Mouse (Mus musculus): Measurements from ENCODE around the gene Ace3. TPM values are rescaled to one million over a fixed set of nuclear protein-coding genes. Genes with fewer than 3 reads are reported as not detected.

The Ace3 gene
- polyA plus RNA-seq, 1 experiment = not detected

DNA sequence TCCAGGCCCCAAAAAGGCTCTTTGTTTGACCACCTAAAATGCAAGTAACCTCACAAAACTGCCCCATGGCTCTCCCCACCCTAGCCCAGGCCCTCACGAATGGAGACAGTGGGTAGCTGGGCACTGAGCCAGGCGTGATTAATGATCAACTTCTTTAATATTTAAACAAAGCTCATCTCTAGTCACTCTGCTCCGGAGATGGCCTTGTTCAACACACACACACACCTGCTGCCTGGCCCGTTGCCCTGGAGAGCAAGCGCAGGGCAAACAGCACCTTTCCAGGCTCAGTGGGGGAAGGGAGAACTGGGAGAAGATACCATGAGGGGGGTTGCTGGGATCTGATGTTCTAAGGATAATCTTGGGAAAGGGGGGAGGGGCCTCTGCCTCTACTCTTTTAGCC, 11.5 kb downstream of the Ace3 start:
- H3K36me3 ChIP-seq (ENCODE audit: control insufficient read depth, insufficient read depth, low read length, poor library complexity, severe bottlenecking) = no peaks in the 10 kb centered on the region
- no peaks in the 10 kb centered on the region for H3K4me1 ChIP-seq (ENCODE audit: control insufficient read depth, insufficient read depth, low read length)
- no peak overlapping the region for H3K27ac ChIP-seq (ENCODE audit: insufficient read depth, low read length)
- no peaks in the 10 kb centered on the region for H3K9me3 ChIP-seq (replicated peaks; ENCODE audit: control insufficient read depth, insufficient read depth, low read length, poor library complexity, severe bottlenecking)
- TF ChIP-seq POLR2A (IDR thresholded peaks at IDR 0.05; ENCODE audit: insufficient read depth, low read length) = no peak
- no peaks in the 10 kb centered on the region for H3K27me3 ChIP-seq (ENCODE audit: control insufficient read depth, insufficient read depth, low read length, poor library complexity, severe bottlenecking)
- no peak overlapping the region for H3K9ac ChIP-seq (ENCODE audit: low read depth, poor library complexity, severe bottlenecking)
- no peak overlapping the region for H3K4me3 ChIP-seq (ENCODE audit: low read depth, low read length)

DNA sequence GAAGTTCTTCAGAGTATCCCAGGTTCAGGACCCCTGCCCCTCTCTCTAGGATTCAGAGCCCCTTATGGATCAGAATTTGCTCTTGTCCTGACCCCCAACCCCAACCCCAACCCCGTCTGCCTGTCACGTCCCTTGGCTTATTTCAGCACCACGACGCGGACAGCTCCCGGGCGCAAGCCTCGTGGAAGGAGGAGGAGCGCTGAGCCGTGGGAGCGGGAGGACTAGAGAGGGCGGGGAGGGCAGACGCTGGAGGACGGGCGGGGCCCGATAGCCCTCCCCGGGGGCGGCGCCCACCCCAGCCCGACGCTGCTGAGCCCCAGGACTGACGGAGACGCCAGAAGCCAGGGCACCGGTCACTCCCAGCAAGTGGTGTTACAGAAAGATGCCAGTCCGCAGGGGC, 13.3 kb downstream of the Ace3 start, which contains the start of gene Kcnh6:
Kcnh6 (plus strand) TSS at position 304 of the 400 bp plus-strand sequence.
- H3K4me3 ChIP-seq (ENCODE audit: low read depth, low read length) = peak within 1 kb of the TSS; percentile 57
- H3K9ac ChIP-seq (ENCODE audit: low read depth, poor library complexity, severe bottlenecking) = no peak within 1 kb of the TSS
- H3K36me3 ChIP-seq (ENCODE audit: control insufficient read depth, insufficient read depth, low read length, poor library complexity, severe bottlenecking) = no peaks in the 10 kb centered on the region
- H3K9me3 ChIP-seq (replicated peaks; ENCODE audit: control insufficient read depth, insufficient read depth, low read length, poor library complexity, severe bottlenecking) = no peaks in the 10 kb centered on the region
- no peaks in the 10 kb centered on the region for H3K4me1 ChIP-seq (ENCODE audit: control insufficient read depth, insufficient read depth, low read length)
- H3K27me3 ChIP-seq (ENCODE audit: control insufficient read depth, insufficient read depth, low read length, poor library complexity, severe bottlenecking) = no peaks in the 10 kb centered on the region
- no peak for TF ChIP-seq EP300 (IDR thresholded peaks at IDR 0.05; ENCODE audit: insufficient read depth, low read depth, low read length)
- no peak for TF ChIP-seq POLR2A (IDR thresholded peaks at IDR 0.05; ENCODE audit: insufficient read depth, low read length)
- no peak for TF ChIP-seq CTCF (IDR thresholded peaks at IDR 0.05; ENCODE audit: low read depth, low read length)
- H3K27ac ChIP-seq (ENCODE audit: insufficient read depth, low read length) = no peak within 1 kb of the TSS

DNA sequence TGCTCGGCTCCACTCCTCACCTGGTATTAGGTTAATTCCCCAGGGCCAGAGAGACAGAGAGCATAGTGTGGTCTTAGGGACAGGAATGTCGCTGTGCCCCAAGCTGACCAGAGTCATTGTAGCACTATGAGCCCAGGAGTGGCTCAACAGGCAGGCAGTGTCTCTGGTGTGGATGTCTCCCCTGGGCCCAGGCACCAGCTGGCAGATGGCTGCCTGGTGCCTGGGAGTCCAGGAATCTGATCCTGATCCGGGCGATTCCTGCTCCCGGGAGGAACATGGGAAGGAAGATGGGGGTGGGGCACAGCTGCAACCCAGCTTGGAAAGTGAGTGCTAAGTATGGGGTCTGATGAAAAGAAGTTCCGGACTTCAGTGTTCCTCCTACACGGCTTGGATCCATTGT, 18.2 kb downstream of the Ace3 start:
- Histone ChIP-seq H3K9ac (ENCODE audit: low read depth, poor library complexity, severe bottlenecking) (no peak overlapping the region), H3K4me3 (ENCODE audit: low read depth, low read length) (no peak overlapping the region)

DNA sequence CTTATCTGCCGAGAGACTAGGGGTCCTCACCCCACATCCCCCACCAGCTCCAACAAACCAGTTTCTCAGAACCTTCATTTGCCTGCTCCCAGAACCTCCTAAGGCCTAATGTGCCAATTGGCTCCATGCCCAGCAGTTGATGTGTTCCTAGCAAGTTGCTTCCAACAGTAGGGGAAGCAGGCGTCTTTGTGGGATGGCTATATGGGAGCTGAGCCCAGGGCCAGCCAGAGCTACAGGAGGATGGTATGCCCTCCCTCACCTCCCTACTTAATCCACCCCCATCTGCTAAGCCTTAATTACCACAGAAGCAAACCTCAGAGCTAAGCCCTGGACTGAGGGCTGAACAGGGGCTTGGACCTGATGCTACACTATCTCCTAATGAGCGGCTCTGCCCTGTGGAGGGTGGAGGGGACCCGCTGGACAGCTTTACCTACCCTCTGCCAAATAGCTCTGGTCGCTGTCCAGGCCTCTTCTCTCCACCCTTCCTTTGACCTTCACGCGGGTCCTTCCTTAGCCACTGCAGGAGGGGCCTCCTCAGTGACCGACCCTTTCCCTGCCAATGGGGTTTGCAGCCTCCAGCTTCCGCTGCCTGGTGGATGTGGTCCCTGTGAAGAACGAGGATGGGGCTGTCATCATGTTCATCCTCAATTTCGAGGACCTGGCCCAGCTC, 19.2 kb downstream of the Ace3 start:
- H3K27me3 ChIP-seq (ENCODE audit: control insufficient read depth, insufficient read depth, low read length, poor library complexity, severe bottlenecking) = no peaks in the 10 kb centered on the region
- no peak for TF ChIP-seq POLR2A (IDR thresholded peaks at IDR 0.05; ENCODE audit: insufficient read depth, low read length)
- H3K36me3 ChIP-seq (ENCODE audit: control insufficient read depth, insufficient read depth, low read length, poor library complexity, severe bottlenecking) = no peaks in the 10 kb centered on the region
- no peaks in the 10 kb centered on the region for H3K4me1 ChIP-seq (ENCODE audit: control insufficient read depth, insufficient read depth, low read length)
- H3K4me3 ChIP-seq (ENCODE audit: low read depth, low read length) = no peak overlapping the region
- no peak overlapping the region for H3K27ac ChIP-seq (ENCODE audit: insufficient read depth, low read length)
- H3K9ac ChIP-seq (ENCODE audit: low read depth, poor library complexity, severe bottlenecking) = no peak overlapping the region
- no peaks in the 10 kb centered on the region for H3K9me3 ChIP-seq (replicated peaks; ENCODE audit: control insufficient read depth, insufficient read depth, low read length, poor library complexity, severe bottlenecking)

More for the DNA sequence above, 18.2 kb downstream of the Ace3 start:
- H3K4me1 ChIP-seq (ENCODE audit: control insufficient read depth, insufficient read depth, low read length) = no peaks in the 10 kb centered on the region
- H3K9me3 ChIP-seq (replicated peaks; ENCODE audit: control insufficient read depth, insufficient read depth, low read length, poor library complexity, severe bottlenecking) = no peaks in the 10 kb centered on the region
- no peaks in the 10 kb centered on the region for H3K27me3 ChIP-seq (ENCODE audit: control insufficient read depth, insufficient read depth, low read length, poor library complexity, severe bottlenecking)
- no peaks in the 10 kb centered on the region for H3K36me3 ChIP-seq (ENCODE audit: control insufficient read depth, insufficient read depth, low read length, poor library complexity, severe bottlenecking)
- TF ChIP-seq CTCF (IDR thresholded peaks at IDR 0.05; ENCODE audit: low read depth, low read length) = no peak
- TF ChIP-seq POLR2A (IDR thresholded peaks at IDR 0.05; ENCODE audit: insufficient read depth, low read length) = no peak
- no peak for TF ChIP-seq EP300 (IDR thresholded peaks at IDR 0.05; ENCODE audit: insufficient read depth, low read depth, low read length)
- no peak overlapping the region for H3K27ac ChIP-seq (ENCODE audit: insufficient read depth, low read length)

DNA sequence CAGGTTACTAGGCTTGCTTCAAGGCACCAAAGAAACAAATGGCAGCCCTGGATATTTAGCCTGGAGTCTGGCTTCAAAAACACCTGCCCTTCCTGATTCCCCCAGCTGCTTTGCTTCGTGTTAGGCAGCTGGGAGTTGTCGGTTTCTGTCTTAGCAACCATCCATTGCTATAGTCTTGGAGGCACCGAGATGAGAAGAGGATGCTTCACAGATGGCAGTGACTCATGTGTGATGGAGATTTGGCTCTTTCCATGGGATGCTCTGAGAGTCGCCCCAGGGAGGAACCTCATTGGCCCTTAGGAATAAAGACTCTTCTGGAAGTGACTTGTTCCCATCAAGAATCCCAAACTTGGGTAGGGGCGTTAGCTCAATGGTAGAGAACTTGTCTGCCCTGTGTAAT, 22.0 kb downstream of the Ace3 start:
- Histone ChIP-seq H3K9ac (ENCODE audit: low read depth, poor library complexity, severe bottlenecking) (no peak overlapping the region), H3K9me3 (replicated peaks; ENCODE audit: control insufficient read depth, insufficient read depth, low read length, poor library complexity, severe bottlenecking) (no peaks in the 10 kb centered on the region), H3K4me3 (ENCODE audit: low read depth, low read length) (no peak overlapping the region), H3K27ac (ENCODE audit: insufficient read depth, low read length) (no peak overlapping the region), H3K4me1 (ENCODE audit: control insufficient read depth, insufficient read depth, low read length) (peaks cover 3% of the 10 kb centered on the region), H3K36me3 (ENCODE audit: control insufficient read depth, insufficient read depth, low read length, poor library complexity, severe bottlenecking) (no peaks in the 10 kb centered on the region), H3K27me3 (ENCODE audit: control insufficient read depth, insufficient read depth, low read length, poor library complexity, severe bottlenecking) (no peaks in the 10 kb centered on the region)
- TF ChIP-seq POLR2A (IDR thresholded peaks at IDR 0.05; ENCODE audit: insufficient read depth, low read length) (no peak), EP300 (IDR thresholded peaks at IDR 0.05; ENCODE audit: insufficient read depth, low read depth, low read length) (no peak), CTCF (IDR thresholded peaks at IDR 0.05; ENCODE audit: low read depth, low read length) (no peak)

DNA sequence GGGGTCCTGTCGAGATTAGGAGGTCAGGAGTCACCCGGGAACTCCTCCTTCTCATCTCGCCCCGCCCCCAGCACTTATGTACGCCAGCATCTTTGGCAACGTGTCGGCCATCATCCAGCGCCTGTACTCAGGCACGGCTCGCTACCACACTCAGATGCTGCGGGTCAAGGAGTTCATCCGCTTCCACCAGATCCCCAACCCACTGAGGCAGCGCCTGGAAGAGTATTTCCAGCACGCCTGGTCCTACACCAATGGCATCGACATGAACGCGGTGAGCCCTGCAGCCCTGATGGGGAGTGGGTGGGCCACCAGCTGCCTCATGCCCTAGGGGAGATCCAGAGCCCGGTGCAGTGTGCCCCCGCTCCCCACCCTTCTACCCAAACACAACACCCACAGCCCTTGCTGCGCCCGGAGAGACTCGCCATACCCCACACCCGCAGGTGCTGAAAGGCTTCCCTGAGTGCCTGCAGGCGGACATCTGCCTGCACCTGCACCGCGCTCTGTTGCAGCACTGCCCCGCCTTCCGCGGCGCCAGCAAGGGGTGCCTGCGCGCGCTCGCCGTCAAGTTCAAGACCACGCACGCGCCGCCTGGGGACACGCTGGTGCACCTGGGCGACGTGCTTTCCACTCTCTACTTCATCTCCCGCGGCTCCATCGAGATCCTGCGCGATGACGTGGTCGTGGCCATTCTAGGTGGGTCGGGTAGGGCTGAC, 25.7 kb downstream of the Ace3 start:
- Histone ChIP-seq H3K36me3 (ENCODE audit: control insufficient read depth, insufficient read depth, low read length, poor library complexity, severe bottlenecking) (no peaks in the 10 kb centered on the region), H3K27ac (ENCODE audit: insufficient read depth, low read length) (no peak overlapping the region), H3K4me3 (ENCODE audit: low read depth, low read length) (peak overlapping the region; percentile 84), H3K27me3 (ENCODE audit: control insufficient read depth, insufficient read depth, low read length, poor library complexity, severe bottlenecking) (no peaks in the 10 kb centered on the region), H3K4me1 (ENCODE audit: control insufficient read depth, insufficient read depth, low read length) (peaks cover 3% of the 10 kb centered on the region), H3K9me3 (replicated peaks; ENCODE audit: control insufficient read depth, insufficient read depth, low read length, poor library complexity, severe bottlenecking) (no peaks in the 10 kb centered on the region), H3K9ac (ENCODE audit: low read depth, poor library complexity, severe bottlenecking) (peak overlapping the region; percentile 36)
- TF ChIP-seq POLR2A (IDR thresholded peaks at IDR 0.05; ENCODE audit: insufficient read depth, low read length) (no peak), CTCF (IDR thresholded peaks at IDR 0.05; ENCODE audit: low read depth, low read length) (no peak), EP300 (IDR thresholded peaks at IDR 0.05; ENCODE audit: insufficient read depth, low read depth, low read length) (no peak)

Data from ES-Bruce4 (cell line).